Mouse (Mus musculus): ENCODE measurements around the gene Ssxb1.
"Not testable (repeated sequence)": the region's sequence is repeated elsewhere in the genome, so short reads cannot be mapped to it uniquely, and the experiment has no call there.

DNA sequence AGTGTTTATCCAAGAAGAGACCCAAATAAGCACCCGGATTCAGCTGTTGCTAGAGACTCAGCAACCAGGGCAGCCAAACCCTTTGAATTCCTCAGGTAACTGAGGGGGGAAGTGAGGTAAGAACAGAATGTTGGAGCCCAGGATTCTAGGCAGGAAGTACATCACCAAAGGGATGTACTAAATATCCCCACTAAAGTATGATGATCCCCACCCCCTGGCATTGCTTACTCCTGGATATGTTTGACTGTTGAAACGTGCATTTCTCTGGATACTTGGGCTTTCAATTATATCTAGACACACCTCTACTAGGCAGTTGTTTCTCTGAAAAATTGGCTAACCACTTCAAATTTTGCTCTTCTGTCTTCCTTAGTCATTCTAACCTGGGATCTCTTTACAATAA is 48.5 kb downstream of the Ssxb1 start, which contains the start of gene Ssxb2:
- TF ChIP-seq E2F4 (IDR thresholded peaks at IDR 0.05; ENCODE audit: insufficient read depth); POLR2A (IDR thresholded peaks at IDR 0.05; ENCODE audit: insufficient read length, low read depth); CEBPB (IDR thresholded peaks at IDR 0.05; ENCODE audit: insufficient read depth, poor library complexity, severe bottlenecking); USF1 (IDR thresholded peaks at IDR 0.05; ENCODE audit: low read depth); TCF3 (IDR thresholded peaks at IDR 0.05; ENCODE audit: insufficient read length, low read depth); MAX (IDR thresholded peaks at IDR 0.05; ENCODE audit: low read depth); POLR2AphosphoS2 (IDR thresholded peaks at IDR 0.05; ENCODE audit: insufficient read length, low read depth); MYOD1 (IDR thresholded peaks at IDR 0.05; ENCODE audit: control insufficient read depth in 1 of 3, insufficient read length in 2 of 3, low read depth in 2 of 3); MYOG (IDR thresholded peaks at IDR 0.05; ENCODE audit: control insufficient read depth in 1 of 3, insufficient read depth in 1 of 3, insufficient read length in 2 of 3, low read depth in 2 of 3): not testable (repeated sequence)

Data from myocyte (in vitro differentiated cells).